ENCODE assay signal across 15 mouse cellular contexts in the genomic region with DNA sequence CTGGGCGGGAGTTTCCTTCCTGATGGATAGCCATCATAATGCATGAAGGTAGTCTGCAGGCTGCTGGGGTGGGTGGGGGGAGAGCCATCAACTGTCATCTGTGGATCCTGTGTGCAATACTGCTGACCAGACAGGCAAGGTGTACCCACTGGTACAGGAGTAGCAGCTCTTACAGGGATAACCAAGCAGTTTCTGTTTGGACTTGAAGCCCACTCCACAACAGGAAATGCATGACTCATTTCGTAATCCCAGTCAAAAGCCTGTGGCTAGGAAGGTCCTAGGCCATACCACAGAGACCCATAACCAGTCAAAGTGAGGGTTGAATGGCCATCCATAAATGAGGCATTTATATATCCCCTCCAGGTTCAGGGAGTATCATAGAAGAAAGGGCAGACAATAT. TPM values are rescaled to one million over a fixed set of nuclear protein-coding genes. Genes with fewer than 3 reads are reported as not detected.
"Had no signal": no experiment of that assay in that cellular context is flagged by ENCODE, and none has a peak within 500 bp of the region (broad histone marks: within the 10 kb centered on the region; RNA-seq: fewer than 3 reads in every experiment).

No protein-coding gene starts in this region.

- H3K27me3 ChIP-seq: midbrain, embryonic 12.5 days; midbrain, embryonic 15.5 days; neural tube, embryonic 12.5 days had no signal

- H3K4me2 ChIP-seq: lung, embryonic 14.5 days; midbrain, embryonic 12.5 days; midbrain, embryonic 15.5 days; neural tube, embryonic 12.5 days had no signal

- H3K4me1 ChIP-seq: midbrain, embryonic 10.5 days; midbrain, embryonic 12.5 days; midbrain, embryonic 15.5 days; neural tube, embryonic 12.5 days had no signal

- H3K4me3 ChIP-seq: midbrain, embryonic 10.5 days; midbrain, embryonic 12.5 days; midbrain, embryonic 15.5 days; neural tube, embryonic 12.5 days had no signal

- ATAC-seq: midbrain, embryonic 15.5 days had no signal

- H3K9me3 ChIP-seq: midbrain, embryonic 10.5 days; midbrain, embryonic 12.5 days; midbrain, embryonic 15.5 days; neural tube, embryonic 12.5 days had no signal

- DNase-seq: lung, adult 18-20 months; lung, embryonic 14.5 days; lung, postnatal 10 days; lung, postnatal 4 days; right cerebral cortex, postnatal 14 days; thymus, adult 18-20 months; thymus, postnatal 14 days; thymus, postnatal 36 days had no signal

- H3K27ac ChIP-seq: midbrain, embryonic 10.5 days; midbrain, embryonic 12.5 days; midbrain, embryonic 15.5 days; neural tube, embryonic 12.5 days had no signal

- H3K9ac ChIP-seq: lung, embryonic 14.5 days; midbrain, embryonic 12.5 days; midbrain, embryonic 15.5 days; neural tube, embryonic 12.5 days had no signal

RNA-seq across cellular contexts. Expression of a gene that starts 3.2 kb away (rescaled TPM):
- total RNA-seq: megakaryocyte-erythroid progenitor cell, adult 5-6 weeks; monocyte, adult 5-6 weeks had no signal
- polyA plus RNA-seq: liver, embryonic 16.5 days; lung, embryonic 14.5 days; midbrain, embryonic 12.5 days had no signal
